Mouse (Mus musculus): Measurements from ENCODE around the gene Runx1.

- no peak for TF ChIP-seq CTCF (IDR thresholded peaks at IDR 0.05; ENCODE audit: control insufficient read depth, insufficient read depth, insufficient replicate concordance, low read depth, low read length)
- TF ChIP-seq POLR2A (IDR thresholded peaks at IDR 0.05; ENCODE audit: control insufficient read depth, low read depth, low read length): no peak
These were observed 209.1 kb downstream of the Runx1 start for GRCm38 (mm10) chr16:92616839-92617238.
